Mouse (Mus musculus) intestine, embryonic 14.5 days (tissue): ENCODE data around the gene Ptges3. TPM values are rescaled to one million over a fixed set of nuclear protein-coding genes. Genes with fewer than 3 reads are reported as not detected.
"Not testable (repeated sequence)": the region's sequence is repeated elsewhere in the genome, so short reads cannot be mapped to it uniquely, and the experiment has no call there.

Experiments used
- ATAC-seq: fragments of 200-750 bp; cut with Nextera tagmentation; replicated peaks from 2 replicates; pipeline ENCODE4 v1.8.0; 2017; ENCODE audit warnings: low read depth, moderate number of reproducible peaks, moderate TSS enrichment, moderate library complexity; ENCODE audit not compliant: low FRiP score, low TSS enrichment
- DNase-seq: peaks from one replicate; pipeline ENCODE4 v3.0.0-alpha.2; 2018; ENCODE audit warnings: low spot score
- H3K27ac ChIP-seq: fragments of 300-500 bp; sonication (generic); 2 replicates; pipeline ENCODE4 v1.5.1; 2014; ENCODE audit warnings: low read depth, mild to moderate bottlenecking, control low read depth
- H3K27me3 ChIP-seq: fragments of 300-500 bp; sonication (generic); replicated peaks from 2 replicates; pipeline ENCODE4 v1.6.1; 2014; ENCODE audit warnings: low read length, control low read depth; ENCODE audit not compliant: control insufficient read depth, insufficient read depth
- H3K36me3 ChIP-seq: fragments of 300-500 bp; sonication (generic); 2 replicates; pipeline ENCODE4 v1.6.1; 2014; ENCODE audit warnings: low read length, control low read depth; ENCODE audit not compliant: control insufficient read depth, insufficient read depth
- H3K4me1 ChIP-seq: fragments of 300-500 bp; sonication (generic); replicated peaks from 2 replicates; pipeline ENCODE4 v1.6.1; 2014; ENCODE audit warnings: low read length, control low read depth, mixed read lengths; ENCODE audit not compliant: control insufficient read depth, insufficient read depth
- H3K4me2 ChIP-seq: fragments of 300-500 bp; sonication (generic); 2 replicates; pipeline ENCODE4 v1.6.1; 2014; ENCODE audit warnings: low read length
- H3K4me3 ChIP-seq: fragments of 300-500 bp; sonication (generic); 2 replicates; pipeline ENCODE4 v1.5.1; 2014; ENCODE audit warnings: low read depth, low read length, control low read depth, mixed read lengths
- H3K9ac ChIP-seq: fragments of 300-500 bp; sonication (generic); 2 replicates; pipeline ENCODE4 v1.6.1; 2014; ENCODE audit warnings: mild to moderate bottlenecking, low read length
- H3K9me3 ChIP-seq: fragments of 300-500 bp; sonication (generic); 2 replicates; pipeline ENCODE4 v1.6.1; 2016; ENCODE audit warnings: low read length, control low read depth; ENCODE audit not compliant: control insufficient read depth
- WGBS: fragments of 180-500 bp; shearing (Covaris S2); extraction: QIAGEN DNeasy Blood & Tissue Kit; methylation state at CpG from one replicate; pipeline ENCODE4 v1.1.7; 2014; 5-methylcytosine and 5-hydroxymethylcytosine counted together
- polyA plus RNA-seq: library from polyadenylated mRNA; unstranded; fragments of >200 nt; fragmentation: Nextera tagmentation; extraction: Ambion mirVana; gene quantifications from 2 replicates; pipeline ENCODE4 v1.2.1, GENCODE M21; 2014

The Ptges3 gene
- polyA plus RNA-seq, 1 experiment from 2014 or later, result 489 TPM

GRCm38 (mm10) chr10:128050355-128050754 lies 8.4 kb upstream of the Ptges3 start:
- Histone ChIP-seq H3K4me1 (no peaks in the 10 kb centered on the region), H3K4me2 (no peak overlapping the region), H3K9ac (no peak overlapping the region), H3K36me3 (peaks cover 59% of the 10 kb centered on the region), H3K4me3 (no peak overlapping the region), H3K27ac (no peak overlapping the region), H3K27me3 (no peaks in the 10 kb centered on the region), H3K9me3 (no peaks in the 10 kb centered on the region)
- ATAC-seq, result no peak
- WGBS, result 80% methylated on average over 2 of the region's 2 CpGs
- DNase-seq, result no peak

- DNase-seq (no peak), ATAC-seq (no peak)
- H3K9me3 ChIP-seq, result no peaks in the 10 kb centered on the region
- no peak overlapping the region for H3K4me2 ChIP-seq
- H3K27ac ChIP-seq, result no peak overlapping the region
- WGBS, result 95% methylated on average over 5 of the region's 5 CpGs
- no peak overlapping the region for H3K9ac ChIP-seq
- no peaks in the 10 kb centered on the region for H3K4me1 ChIP-seq
- H3K4me3 ChIP-seq, result no peak overlapping the region
- peaks cover 47% of the 10 kb centered on the region for H3K36me3 ChIP-seq
- H3K27me3 ChIP-seq, result no peaks in the 10 kb centered on the region
Measured at GRCm38 (mm10) chr10:128051589-128051988, 7.2 kb upstream of the Ptges3 start.

- H3K36me3 ChIP-seq, result peaks cover 42% of the 10 kb centered on the region
- H3K27me3 ChIP-seq, DNase-seq, H3K9ac ChIP-seq, H3K4me3 ChIP-seq, H3K9me3 ChIP-seq, ATAC-seq, H3K4me1 ChIP-seq, H3K4me2 ChIP-seq, H3K27ac ChIP-seq: not testable (repeated sequence)
- 100% methylated on average over 1 of the region's 2 CpGs for WGBS
Measured at GRCm38 (mm10) chr10:128052136-128052535, 6.6 kb upstream of the Ptges3 start.

GRCm38 (mm10) chr10:128053001-128053400 lies 5.8 kb upstream of the Ptges3 start:
- WGBS, result 93% methylated on average over 8 of the region's 8 CpGs
- no peak overlapping the region for H3K27ac ChIP-seq
- no peak for ATAC-seq

GRCm38 (mm10) chr10:128058184-128058583 lies 570 bp upstream of the Ptges3 start:
- under 1% methylated on average over 18 of the region's 18 CpGs for WGBS

More at GRCm38 (mm10) chr10:128053001-128053400, 5.8 kb upstream of the Ptges3 start:
- H3K9me3 ChIP-seq, result no peaks in the 10 kb centered on the region
- no peak overlapping the region for H3K9ac ChIP-seq
- H3K4me1 ChIP-seq, result peaks cover 5% of the 10 kb centered on the region
- H3K36me3 ChIP-seq, result peaks cover 35% of the 10 kb centered on the region
- DNase-seq, result no peak
- no peaks in the 10 kb centered on the region for H3K27me3 ChIP-seq
- H3K4me3 ChIP-seq, result no peak overlapping the region
- H3K4me2 ChIP-seq, result no peak overlapping the region

GRCm38 (mm10) chr10:128059207-128059981 lies 640 bp downstream of the Ptges3 start:
- WGBS, result under 1% methylated on average over 54 of the region's 62 CpGs
- Histone ChIP-seq H3K4me2 (peak overlapping the region; percentile 91), H3K4me1 (peaks cover 18% of the 10 kb centered on the region)

More at GRCm38 (mm10) chr10:128058184-128058583, 570 bp upstream of the Ptges3 start:
- Histone ChIP-seq H3K4me3 (peak overlapping the region; percentile 90), H3K27ac (peak overlapping the region; percentile 93), H3K27me3 (no peaks in the 10 kb centered on the region), H3K36me3 (peaks cover 11% of the 10 kb centered on the region), H3K9ac (peak overlapping the region; percentile 95), H3K4me1 (peaks cover 18% of the 10 kb centered on the region), H3K4me2 (peak overlapping the region; percentile 91), H3K9me3 (no peaks in the 10 kb centered on the region)
- DNase-seq (no peak), ATAC-seq (no peak; the same call in 1 of the 2 replicates)

GRCm38 (mm10) chr10:128061109-128061508 lies 2.4 kb downstream of the Ptges3 start:
- H3K9me3 ChIP-seq, result no peaks in the 10 kb centered on the region
- ATAC-seq (no peak), DNase-seq (no peak)
- WGBS, result 94% methylated on average over 5 of the region's 5 CpGs
- peaks cover 18% of the 10 kb centered on the region for H3K36me3 ChIP-seq
- H3K4me3 ChIP-seq, result peak overlapping the region; percentile 90
- H3K4me1 ChIP-seq, result peaks cover 18% of the 10 kb centered on the region
- H3K27ac ChIP-seq, result no peak overlapping the region
- peak overlapping the region; percentile 91 for H3K4me2 ChIP-seq
- H3K27me3 ChIP-seq, result no peaks in the 10 kb centered on the region
- H3K9ac ChIP-seq, result no peak overlapping the region

More at GRCm38 (mm10) chr10:128059207-128059981, 640 bp downstream of the Ptges3 start:
- Histone ChIP-seq H3K4me3 (peak overlapping the region; percentile 90), H3K27me3 (no peaks in the 10 kb centered on the region), H3K9me3 (no peaks in the 10 kb centered on the region), H3K9ac (peak overlapping the region; percentile 95), H3K36me3 (peaks cover 18% of the 10 kb centered on the region), H3K27ac (peak overlapping the region; percentile 93)
- DNase-seq, result peak; percentile 87
- peak; percentile 61 for ATAC-seq

GRCm38 (mm10) chr10:128062221-128062989 lies 3.7 kb downstream of the Ptges3 start:
- no peak for ATAC-seq
- WGBS, result 90% methylated on average over 6 of the region's 6 CpGs

More at GRCm38 (mm10) chr10:128062221-128062989, 3.7 kb downstream of the Ptges3 start:
- Histone ChIP-seq H3K36me3 (peaks cover 18% of the 10 kb centered on the region), H3K4me3 (no peak overlapping the region), H3K9me3 (no peaks in the 10 kb centered on the region), H3K4me1 (peaks cover 18% of the 10 kb centered on the region), H3K4me2 (0 out of 2 replicates have a peak overlapping the region, but pooled peaks have one; percentile 13), H3K27ac (no peak overlapping the region), H3K27me3 (no peaks in the 10 kb centered on the region), H3K9ac (no peak overlapping the region)
- no peak for DNase-seq
